Mouse (Mus musculus) spleen, adult 2 months (tissue): ENCODE data around the gene Epha2.

Source experiments
- CTCF ChIP-seq: fragments of 200-500 bp; IDR thresholded peaks from 2 replicates; pipeline ENCODE4 v1.5.1; 2011; ENCODE audit warnings: mild to moderate bottlenecking, inconsistent platforms; ENCODE audit not compliant: insufficient read depth, insufficient read length, insufficient replicate concordance; ENCODE audit errors: extremely low read depth
- POLR2A ChIP-seq: fragments of 200-500 bp; IDR thresholded peaks from 2 replicates; pipeline ENCODE4 v1.6.1; 2011; ENCODE audit warnings: low read depth, low read length, inconsistent platforms

- TF ChIP-seq CTCF = no peak
- no peak for TF ChIP-seq POLR2A
These were observed 46.8 kb upstream of the Epha2 start for GRCm38 (mm10) chr4:141254234-141254633.
